Mouse (Mus musculus): Measurements from ENCODE around the gene Col15a1. TPM values are rescaled to one million over a fixed set of nuclear protein-coding genes. Genes with fewer than 3 reads are reported as not detected.

Gene Col15a1
- polyA plus RNA-seq, 1 experiment from 2014 or later: 2.0 TPM

- Histone ChIP-seq H3K9ac (ENCODE audit: low read depth, low read length) (no peak overlapping the region), H3K27me3 (ENCODE audit: control insufficient read depth, insufficient read depth, low read length) (0 out of 2 replicates have a peak, but pooled peaks cover 4% of the 10 kb centered on the region), H3K4me2 (no peak overlapping the region), H3K4me3 (ENCODE audit: low read depth, low read length) (no peak overlapping the region), H3K9me3 (replicated peaks; ENCODE audit: control insufficient read depth, low read length) (no peaks in the 10 kb centered on the region), H3K27ac (ENCODE audit: low read depth, low read length) (no peak overlapping the region), H3K4me1 (ENCODE audit: control insufficient read depth, insufficient read depth, low read length) (0 out of 2 replicates have a peak, but pooled peaks cover 3% of the 10 kb centered on the region), H3K36me3 (ENCODE audit: control insufficient read depth, insufficient read depth, low read length) (no peaks in the 10 kb centered on the region)
- 63% methylated on average over 16 of the region's 16 CpGs for WGBS (ENCODE audit: insufficient replicate concordance)
- ATAC-seq (replicated peaks; ENCODE audit: insufficient number of reproducible peaks, low FRiP score, low TSS enrichment): no peak
These were observed 86.0 kb downstream of the Col15a1 start for GRCm38 (mm10) chr4:47293771-47294543.

- Histone ChIP-seq H3K27ac (ENCODE audit: low read depth, low read length) (no peak overlapping the region), H3K36me3 (ENCODE audit: control insufficient read depth, insufficient read depth, low read length) (no peaks in the 10 kb centered on the region), H3K4me2 (no peak overlapping the region), H3K27me3 (ENCODE audit: control insufficient read depth, insufficient read depth, low read length) (0 out of 2 replicates have a peak, but pooled peaks cover 4% of the 10 kb centered on the region), H3K9me3 (replicated peaks; ENCODE audit: control insufficient read depth, low read length) (no peaks in the 10 kb centered on the region; the same call in 1 of the 2 replicates), H3K9ac (ENCODE audit: low read depth, low read length) (no peak overlapping the region), H3K4me3 (ENCODE audit: low read depth, low read length) (no peak overlapping the region), H3K4me1 (ENCODE audit: control insufficient read depth, insufficient read depth, low read length) (0 out of 2 replicates have a peak, but pooled peaks cover 3% of the 10 kb centered on the region)
- 76% methylated on average over 7 of the region's 7 CpGs for WGBS (ENCODE audit: insufficient replicate concordance)
- no peak for ATAC-seq (replicated peaks; ENCODE audit: insufficient number of reproducible peaks, low FRiP score, low TSS enrichment)
These were observed 86.6 kb downstream of the Col15a1 start for GRCm38 (mm10) chr4:47294544-47295070.

DNA sequence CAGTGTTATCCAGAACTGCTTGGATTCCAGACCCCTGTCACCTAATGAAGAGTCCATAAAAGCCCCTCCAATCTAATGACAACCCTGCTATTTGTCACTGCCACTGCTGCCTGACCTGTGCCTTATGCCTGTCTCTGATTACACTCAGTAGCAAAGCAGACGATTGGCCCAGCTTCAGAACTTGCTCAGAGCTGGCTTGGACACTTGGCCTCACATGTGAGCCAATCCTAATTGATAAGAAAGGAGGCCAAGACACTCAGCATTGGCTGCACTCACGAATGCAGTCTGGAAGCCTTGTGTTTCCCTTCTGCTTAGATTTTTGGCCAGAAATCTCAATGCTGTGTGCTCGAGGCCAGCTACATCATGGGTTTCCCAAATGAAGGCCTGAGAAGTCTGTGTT lies 87.6 kb downstream of the Col15a1 start:
- no peak overlapping the region for H3K4me3 ChIP-seq (ENCODE audit: low read depth, low read length)
- no peaks in the 10 kb centered on the region; the same call in 1 of the 2 replicates for H3K9me3 ChIP-seq (replicated peaks; ENCODE audit: control insufficient read depth, low read length)
- no peaks in the 10 kb centered on the region for H3K36me3 ChIP-seq (ENCODE audit: control insufficient read depth, insufficient read depth, low read length)
- ATAC-seq (replicated peaks; ENCODE audit: insufficient number of reproducible peaks, low FRiP score, low TSS enrichment): no peak
- no peak overlapping the region for H3K27ac ChIP-seq (ENCODE audit: low read depth, low read length)
- no peak overlapping the region for H3K4me2 ChIP-seq
- no peak overlapping the region for H3K9ac ChIP-seq (ENCODE audit: low read depth, low read length)
- H3K27me3 ChIP-seq (ENCODE audit: control insufficient read depth, insufficient read depth, low read length): 0 out of 2 replicates have a peak, but pooled peaks cover 4% of the 10 kb centered on the region
- H3K4me1 ChIP-seq (ENCODE audit: control insufficient read depth, insufficient read depth, low read length): 0 out of 2 replicates have a peak, but pooled peaks cover 3% of the 10 kb centered on the region
- 41% methylated on average over 3 of the region's 3 CpGs for WGBS (ENCODE audit: insufficient replicate concordance)

- Histone ChIP-seq H3K4me3 (ENCODE audit: low read depth, low read length) (no peak overlapping the region), H3K4me2 (no peak overlapping the region), H3K36me3 (ENCODE audit: control insufficient read depth, insufficient read depth, low read length) (no peaks in the 10 kb centered on the region), H3K9ac (ENCODE audit: low read depth, low read length) (no peak overlapping the region), H3K9me3 (replicated peaks; ENCODE audit: control insufficient read depth, low read length) (no peaks in the 10 kb centered on the region; the same call in 1 of the 2 replicates), H3K27ac (ENCODE audit: low read depth, low read length) (no peak overlapping the region), H3K4me1 (ENCODE audit: control insufficient read depth, insufficient read depth, low read length) (no peaks in the 10 kb centered on the region), H3K27me3 (ENCODE audit: control insufficient read depth, insufficient read depth, low read length) (no peaks in the 10 kb centered on the region)
- 74% methylated on average over 2 of the region's 2 CpGs for WGBS (ENCODE audit: insufficient replicate concordance)
- ATAC-seq (replicated peaks; ENCODE audit: insufficient number of reproducible peaks, low FRiP score, low TSS enrichment): no peak
These were observed 92.7 kb downstream of the Col15a1 start for GRCm38 (mm10) chr4:47300701-47301100.

- Histone ChIP-seq H3K27ac (ENCODE audit: low read depth, low read length) (no peak overlapping the region), H3K4me3 (ENCODE audit: low read depth, low read length) (no peak overlapping the region), H3K27me3 (ENCODE audit: control insufficient read depth, insufficient read depth, low read length) (no peaks in the 10 kb centered on the region), H3K9me3 (replicated peaks; ENCODE audit: control insufficient read depth, low read length) (no peaks in the 10 kb centered on the region; the same call in 1 of the 2 replicates), H3K36me3 (ENCODE audit: control insufficient read depth, insufficient read depth, low read length) (no peaks in the 10 kb centered on the region), H3K9ac (ENCODE audit: low read depth, low read length) (no peak overlapping the region), H3K4me1 (ENCODE audit: control insufficient read depth, insufficient read depth, low read length) (no peaks in the 10 kb centered on the region), H3K4me2 (no peak overlapping the region)
- ATAC-seq (replicated peaks; ENCODE audit: insufficient number of reproducible peaks, low FRiP score, low TSS enrichment): no peak
- 85% methylated on average over 7 of the region's 7 CpGs for WGBS (ENCODE audit: insufficient replicate concordance)
These were observed 94.6 kb downstream of the Col15a1 start for GRCm38 (mm10) chr4:47302610-47303009.

DNA sequence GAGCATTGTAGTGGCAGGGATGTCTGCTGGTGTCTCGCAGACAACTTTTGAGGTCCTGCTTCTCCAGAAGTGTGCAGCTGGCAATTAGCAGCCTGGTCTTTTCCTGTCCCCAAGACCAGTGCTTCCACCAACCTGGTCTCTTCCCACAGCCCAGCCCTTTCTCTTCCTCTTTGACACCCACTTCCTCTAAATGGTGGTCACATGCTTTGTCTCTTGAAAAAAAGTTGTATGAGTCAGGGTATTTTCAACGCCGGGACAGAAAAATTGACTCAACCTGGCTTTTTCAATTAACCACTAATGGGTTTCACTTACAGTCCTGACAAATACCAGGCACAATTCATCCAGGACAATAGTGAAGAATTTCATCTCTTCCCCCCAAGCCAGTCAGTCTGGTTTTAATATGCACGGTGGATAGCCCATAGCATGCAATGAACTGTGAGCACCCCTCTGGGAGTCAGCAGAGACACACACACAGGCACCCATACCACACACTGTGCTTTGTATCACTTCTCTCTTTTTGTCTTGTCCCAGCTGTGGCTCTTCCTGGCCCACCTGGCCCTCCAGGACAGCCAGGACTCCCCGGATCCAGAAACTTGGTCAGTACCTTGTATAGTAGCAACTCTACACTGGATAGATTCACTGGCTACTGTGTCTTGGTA lies 95.5 kb downstream of the Col15a1 start:
- no peaks in the 10 kb centered on the region for H3K36me3 ChIP-seq (ENCODE audit: control insufficient read depth, insufficient read depth, low read length)
- ATAC-seq (replicated peaks; ENCODE audit: insufficient number of reproducible peaks, low FRiP score, low TSS enrichment): no peak
- no peaks in the 10 kb centered on the region; the same call in 1 of the 2 replicates for H3K9me3 ChIP-seq (replicated peaks; ENCODE audit: control insufficient read depth, low read length)
- no peak overlapping the region for H3K9ac ChIP-seq (ENCODE audit: low read depth, low read length)
- no peaks in the 10 kb centered on the region for H3K27me3 ChIP-seq (ENCODE audit: control insufficient read depth, insufficient read depth, low read length)
- no peak overlapping the region for H3K27ac ChIP-seq (ENCODE audit: low read depth, low read length)
- H3K4me2 ChIP-seq: no peak overlapping the region
- H3K4me3 ChIP-seq (ENCODE audit: low read depth, low read length): no peak overlapping the region
- WGBS (ENCODE audit: insufficient replicate concordance): 70% methylated on average over 5 of the region's 5 CpGs
- H3K4me1 ChIP-seq (ENCODE audit: control insufficient read depth, insufficient read depth, low read length): no peaks in the 10 kb centered on the region

GRCm38 (mm10) chr4:47309886-47310625 lies 102.1 kb downstream of the Col15a1 start:
- no peaks in the 10 kb centered on the region for H3K9me3 ChIP-seq (replicated peaks; ENCODE audit: control insufficient read depth, low read length)
- H3K27ac ChIP-seq (ENCODE audit: low read depth, low read length): no peak overlapping the region
- H3K36me3 ChIP-seq (ENCODE audit: control insufficient read depth, insufficient read depth, low read length): no peaks in the 10 kb centered on the region
- ATAC-seq (replicated peaks; ENCODE audit: insufficient number of reproducible peaks, low FRiP score, low TSS enrichment): no peak
- WGBS (ENCODE audit: insufficient replicate concordance): 82% methylated on average over 12 of the region's 12 CpGs
- peaks cover 12% of the 10 kb centered on the region for H3K4me1 ChIP-seq (ENCODE audit: control insufficient read depth, insufficient read depth, low read length)
- no peaks in the 10 kb centered on the region for H3K27me3 ChIP-seq (ENCODE audit: control insufficient read depth, insufficient read depth, low read length)
- no peak overlapping the region for H3K4me2 ChIP-seq
- no peak overlapping the region for H3K4me3 ChIP-seq (ENCODE audit: low read depth, low read length)
- H3K9ac ChIP-seq (ENCODE audit: low read depth, low read length): no peak overlapping the region

DNA sequence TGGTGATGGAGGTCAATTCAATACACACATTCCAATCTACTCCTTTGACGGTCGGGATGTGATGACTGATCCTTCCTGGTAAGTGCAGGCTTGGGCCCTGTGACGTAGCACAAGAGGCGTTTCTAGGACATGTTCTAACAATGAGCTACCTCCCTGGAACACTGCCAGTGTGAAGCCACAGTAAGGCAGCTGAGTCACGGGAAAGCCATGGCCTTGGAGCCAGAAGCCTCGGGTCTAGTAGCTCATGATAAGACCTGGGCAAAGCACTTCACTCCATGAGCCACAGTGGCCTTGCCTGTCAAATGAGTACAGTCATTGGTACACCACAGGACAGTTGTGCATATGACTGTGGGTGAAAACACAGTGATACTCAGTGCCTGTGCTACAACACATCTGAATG lies 102.9 kb downstream of the Col15a1 start:
- Histone ChIP-seq H3K9ac (ENCODE audit: low read depth, low read length) (no peak overlapping the region), H3K4me1 (ENCODE audit: control insufficient read depth, insufficient read depth, low read length) (peaks cover 12% of the 10 kb centered on the region), H3K27ac (ENCODE audit: low read depth, low read length) (no peak overlapping the region), H3K4me3 (ENCODE audit: low read depth, low read length) (no peak overlapping the region), H3K36me3 (ENCODE audit: control insufficient read depth, insufficient read depth, low read length) (no peaks in the 10 kb centered on the region), H3K4me2 (no peak overlapping the region), H3K9me3 (replicated peaks; ENCODE audit: control insufficient read depth, low read length) (no peaks in the 10 kb centered on the region), H3K27me3 (ENCODE audit: control insufficient read depth, insufficient read depth, low read length) (no peaks in the 10 kb centered on the region)
- ATAC-seq (replicated peaks; ENCODE audit: insufficient number of reproducible peaks, low FRiP score, low TSS enrichment): peak; percentile 61; the same call in 1 of the 2 replicates
- 25% methylated on average over 6 of the region's 6 CpGs for WGBS (ENCODE audit: insufficient replicate concordance)

Data from heart, embryonic 11.5 days (tissue).